Mouse (Mus musculus): ENCODE results near the gene Serinc4.
"Not testable (repeated sequence)": the region's sequence is repeated elsewhere in the genome, so short reads cannot be mapped to it uniquely, and the experiment has no call there.

Serinc4 gene

GRCm38 (mm10) chr2:121456692-121457642 lies at the start of gene Serinc4:
Serinc4 (minus strand) TSS chr2:121456781.
- DNase-seq (ENCODE audit: low read depth) = peak; percentile 83

- DNase-seq (ENCODE audit: low read depth) = not testable (repeated sequence)
These were observed 45.0 kb upstream of the Serinc4 start for GRCm38 (mm10) chr2:121501550-121501949.

GRCm38 (mm10) chr2:121484403-121484802 lies 27.8 kb upstream of the Serinc4 start:
- DNase-seq (ENCODE audit: low read depth) = not testable (repeated sequence)

- DNase-seq (ENCODE audit: low read depth) = no peak
These were observed 27.0 kb upstream of the Serinc4 start for GRCm38 (mm10) chr2:121483576-121483975.

- not testable (repeated sequence) for DNase-seq (ENCODE audit: low read depth)
These were observed 24.3 kb upstream of the Serinc4 start for GRCm38 (mm10) chr2:121480916-121481315.

GRCm38 (mm10) chr2:121480498-121480897 lies 23.9 kb upstream of the Serinc4 start:
- DNase-seq (ENCODE audit: low read depth) = no peak

- DNase-seq (ENCODE audit: low read depth) = no peak
These were observed 21.1 kb upstream of the Serinc4 start for GRCm38 (mm10) chr2:121477491-121478266.

GRCm38 (mm10) chr2:121475306-121475705 lies 18.7 kb upstream of the Serinc4 start:
- not testable (repeated sequence) for DNase-seq (ENCODE audit: low read depth)

GRCm38 (mm10) chr2:121474180-121474535 lies 17.6 kb upstream of the Serinc4 start:
- DNase-seq (ENCODE audit: low read depth) = no peak

GRCm38 (mm10) chr2:121473301-121474179 lies 17.0 kb upstream of the Serinc4 start, which contains the start of gene Mfap1b:
Mfap1b (minus strand) TSS chr2:121474067.
- DNase-seq (ENCODE audit: low read depth) = peak; percentile 83

GRCm38 (mm10) chr2:121472783-121473182 lies 16.2 kb upstream of the Serinc4 start:
- DNase-seq (ENCODE audit: low read depth) = not testable (repeated sequence)

- DNase-seq (ENCODE audit: low read depth) = not testable (repeated sequence)
These were observed 12.4 kb upstream of the Serinc4 start for GRCm38 (mm10) chr2:121468982-121469381.

GRCm38 (mm10) chr2:121460071-121460470 lies 3.5 kb upstream of the Serinc4 start:
- DNase-seq (ENCODE audit: low read depth) = no peak

- no peak for DNase-seq (ENCODE audit: low read depth)
These were observed 1.0 kb downstream of the Serinc4 start for GRCm38 (mm10) chr2:121455534-121455933.

- no peak for DNase-seq (ENCODE audit: low read depth)
These were observed 2.7 kb downstream of the Serinc4 start for GRCm38 (mm10) chr2:121453917-121454316.

- no peak for DNase-seq (ENCODE audit: low read depth)
These were observed 3.6 kb downstream of the Serinc4 start, which contains the start of gene Hypk for GRCm38 (mm10) chr2:121452990-121453389. Hypk (plus strand) TSS chr2:121453290.

- DNase-seq (ENCODE audit: low read depth) = no peak
These were observed 4.2 kb downstream of the Serinc4 start for GRCm38 (mm10) chr2:121452361-121452760.

- no peak for DNase-seq (ENCODE audit: low read depth)
These were observed 6.5 kb downstream of the Serinc4 start for GRCm38 (mm10) chr2:121450093-121450492.

GRCm38 (mm10) chr2:121449545-121450011 lies 7.0 kb downstream of the Serinc4 start:
- no peak for DNase-seq (ENCODE audit: low read depth)

- peak; percentile 99 for DNase-seq (ENCODE audit: low read depth)
These were observed 7.6 kb downstream of the Serinc4 start, which contains the start of gene Serf2 for GRCm38 (mm10) chr2:121448739-121449535. Serf2 (plus strand) TSS chr2:121449195.

Data from c-Kit-positive CD71-negative TER-119-negative erythroid progenitor cells, embryonic 14.5 days (primary cell).